Mouse (Mus musculus): ENCODE measurements around the gene Fam24b. TPM values are rescaled to one million over a fixed set of nuclear protein-coding genes. Genes with fewer than 3 reads are reported as not detected.

The Fam24b gene
- polyA plus RNA-seq, 1 experiment from 2014 or later, result 0.35 TPM

- no peak overlapping the region for H3K4me2 ChIP-seq (ENCODE audit: low read depth, low read length)
- no peak overlapping the region for H3K27ac ChIP-seq (ENCODE audit: low read length)
- WGBS, result 66% methylated on average over 5 of the region's 5 CpGs
- H3K36me3 ChIP-seq (ENCODE audit: control insufficient read depth, insufficient read depth, low read length), result no peaks in the 10 kb centered on the region
- H3K9ac ChIP-seq (ENCODE audit: low read length), result no peak overlapping the region
- ATAC-seq (ENCODE audit: low read depth), result no peak
- no peaks in the 10 kb centered on the region for H3K27me3 ChIP-seq (ENCODE audit: control insufficient read depth, insufficient read depth, low read depth, low read length)
- H3K4me3 ChIP-seq (ENCODE audit: low read length), result no peak overlapping the region
- H3K4me1 ChIP-seq (replicated peaks; ENCODE audit: control insufficient read depth, insufficient read depth, low read length), result no peaks in the 10 kb centered on the region
- no peaks in the 10 kb centered on the region for H3K9me3 ChIP-seq (ENCODE audit: control insufficient read depth, low read length)
Measured at GRCm38 (mm10) chr7:131306733-131307132, 22.6 kb downstream of the Fam24b start.

DNA sequence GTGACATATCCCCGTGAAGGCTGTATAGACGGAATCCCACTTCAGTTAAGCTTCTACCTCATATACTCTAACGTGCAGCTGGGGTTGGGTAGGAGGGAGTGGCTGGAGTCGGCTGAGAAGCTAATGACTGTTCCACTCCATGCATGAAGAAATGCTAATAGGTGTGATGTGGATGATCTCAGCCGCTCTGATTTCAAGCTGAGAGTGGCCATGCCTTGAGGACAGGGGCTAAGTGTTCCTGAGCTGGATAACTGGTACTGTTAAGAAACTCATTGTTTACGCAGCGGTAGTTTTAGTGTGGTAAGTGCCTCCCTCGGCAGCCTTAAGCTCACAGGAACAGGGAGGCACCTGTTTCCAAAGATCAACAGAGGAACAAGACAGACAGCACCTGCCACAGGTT lies 26.0 kb downstream of the Fam24b start:
- H3K36me3 ChIP-seq (ENCODE audit: control insufficient read depth, insufficient read depth, low read length), result no peaks in the 10 kb centered on the region
- no peaks in the 10 kb centered on the region for H3K9me3 ChIP-seq (ENCODE audit: control insufficient read depth, low read length)
- H3K9ac ChIP-seq (ENCODE audit: low read length), result no peak overlapping the region
- no peaks in the 10 kb centered on the region for H3K27me3 ChIP-seq (ENCODE audit: control insufficient read depth, insufficient read depth, low read depth, low read length)
- no peak overlapping the region for H3K4me2 ChIP-seq (ENCODE audit: low read depth, low read length)
- no peak overlapping the region for H3K4me3 ChIP-seq (ENCODE audit: low read length)
- ATAC-seq (ENCODE audit: low read depth), result peak; percentile 45; the same call in 1 of the 2 replicates
- no peak overlapping the region for H3K27ac ChIP-seq (ENCODE audit: low read length)
- no peaks in the 10 kb centered on the region for H3K4me1 ChIP-seq (replicated peaks; ENCODE audit: control insufficient read depth, insufficient read depth, low read length)
- 53% methylated on average over 8 of the region's 8 CpGs for WGBS

GRCm38 (mm10) chr7:131297151-131297550 lies 32.2 kb downstream of the Fam24b start:
- H3K4me1 ChIP-seq (replicated peaks; ENCODE audit: control insufficient read depth, insufficient read depth, low read length), result no peaks in the 10 kb centered on the region
- H3K27ac ChIP-seq (ENCODE audit: low read length), result no peak overlapping the region
- H3K36me3 ChIP-seq (ENCODE audit: control insufficient read depth, insufficient read depth, low read length), result no peaks in the 10 kb centered on the region
- 68% methylated on average over 8 of the region's 8 CpGs for WGBS
- H3K4me2 ChIP-seq (ENCODE audit: low read depth, low read length), result no peak overlapping the region
- H3K27me3 ChIP-seq (ENCODE audit: control insufficient read depth, insufficient read depth, low read depth, low read length), result no peaks in the 10 kb centered on the region
- H3K9me3 ChIP-seq (ENCODE audit: control insufficient read depth, low read length), result no peaks in the 10 kb centered on the region
- no peak for ATAC-seq (ENCODE audit: low read depth)
- no peak overlapping the region for H3K9ac ChIP-seq (ENCODE audit: low read length)
- H3K4me3 ChIP-seq (ENCODE audit: low read length), result no peak overlapping the region

Other genes starting within 250 kb of the Fam24b start
- not detected in 2 replicates for gene 4933402N03Rik, start 183.2 kb downstream of the Fam24b start, polyA plus RNA-seq (2015; fragmentation: Nextera tagmentation; extraction: Ambion mirVana)
- 0.01 TPM in 1 of 2 replicates, not detected in the other for gene 5430419D17Rik, start 155.1 kb downstream of the Fam24b start, polyA plus RNA-seq (2015; fragmentation: Nextera tagmentation; extraction: Ambion mirVana)
- gene Cuzd1, start 7.2 kb downstream of the Fam24b start, polyA plus RNA-seq (2015; fragmentation: Nextera tagmentation; extraction: Ambion mirVana), result not detected in 2 replicates
- gene Fam24a, start 4.3 kb upstream of the Fam24b start, polyA plus RNA-seq (2015; fragmentation: Nextera tagmentation; extraction: Ambion mirVana), result not detected in 2 replicates
- 19.6 and 21.3 TPM in 2 replicates for gene 2310057M21Rik, start 33.2 kb upstream of the Fam24b start, polyA plus RNA-seq (2015; fragmentation: Nextera tagmentation; extraction: Ambion mirVana)
- gene Pstk, start 41.6 kb upstream of the Fam24b start, polyA plus RNA-seq (2015; fragmentation: Nextera tagmentation; extraction: Ambion mirVana), result 57.8 and 61.4 TPM in 2 replicates
- gene Ikzf5, start 81.0 kb upstream of the Fam24b start, polyA plus RNA-seq (2015; fragmentation: Nextera tagmentation; extraction: Ambion mirVana), result 13.5 and 16.9 TPM in 2 replicates
- gene Acadsb, start 81.1 kb upstream of the Fam24b start, polyA plus RNA-seq (2015; fragmentation: Nextera tagmentation; extraction: Ambion mirVana), result 198 and 207 TPM in 2 replicates
- not detected in 2 replicates for gene Hmx3, start 213.4 kb upstream of the Fam24b start, polyA plus RNA-seq (2015; fragmentation: Nextera tagmentation; extraction: Ambion mirVana)
- not detected in 2 replicates for gene Hmx2, start 219.3 kb upstream of the Fam24b start, polyA plus RNA-seq (2015; fragmentation: Nextera tagmentation; extraction: Ambion mirVana)
- gene Bub3, start 230.7 kb upstream of the Fam24b start, polyA plus RNA-seq (2015; fragmentation: Nextera tagmentation; extraction: Ambion mirVana), result 243 and 245 TPM in 2 replicates

Data from lung, embryonic 16.5 days (tissue).